Mouse (Mus musculus) hindbrain, embryonic 14.5 days (tissue): ENCODE data around the gene Dscam. TPM values are rescaled to one million over a fixed set of nuclear protein-coding genes. Genes with fewer than 3 reads are reported as not detected.

Experiments used
- ATAC-seq: fragments of 200-750 bp; cut with Nextera tagmentation; 2 replicates; pipeline ENCODE4 v1.8.0; 2017; ENCODE audit warnings: moderate number of reproducible peaks, mild to moderate bottlenecking, moderate TSS enrichment, moderate library complexity; ENCODE audit not compliant: low FRiP score
- DNase-seq: peaks from one replicate; pipeline ENCODE4 v3.0.0-alpha.2; 2015; ENCODE audit warnings: low spot score
- H3K27ac ChIP-seq: fragments of 300-500 bp; sonication (generic); 2 replicates; pipeline ENCODE4 v1.5.1; 2014; ENCODE audit warnings: mild to moderate bottlenecking, moderate library complexity
- H3K27me3 ChIP-seq: fragments of 300-500 bp; sonication (generic); 2 replicates; pipeline ENCODE4 v1.6.1; 2014; ENCODE audit warnings: mild to moderate bottlenecking, low read length, mixed read lengths; ENCODE audit not compliant: control insufficient read depth, insufficient read depth
- H3K36me3 ChIP-seq: fragments of 300-500 bp; sonication (generic); replicated peaks from 2 replicates; pipeline ENCODE4 v1.6.1; 2014; ENCODE audit not compliant: control insufficient read depth, insufficient read depth
- H3K4me1 ChIP-seq: fragments of 300-500 bp; sonication (generic); replicated peaks from 2 replicates; pipeline ENCODE4 v1.6.1; 2014; ENCODE audit warnings: antibody characterized with exemption, low read length, mixed read lengths; ENCODE audit not compliant: control insufficient read depth, insufficient read depth
- H3K4me2 ChIP-seq: fragments of 300-500 bp; sonication (generic); replicated peaks from 2 replicates; pipeline ENCODE4 v1.6.1; 2014; ENCODE audit warnings: mild to moderate bottlenecking, moderate library complexity
- H3K4me3 ChIP-seq: fragments of 300-500 bp; sonication (generic); replicated peaks from 2 replicates; pipeline ENCODE4 v1.5.1; 2014; ENCODE audit warnings: mild to moderate bottlenecking, low read length
- H3K9ac ChIP-seq: fragments of 300-500 bp; sonication (generic); 2 replicates; pipeline ENCODE4 v1.6.1; 2014
- H3K9me3 ChIP-seq: fragments of 300-500 bp; sonication (generic); 2 replicates; pipeline ENCODE4 v1.6.1; 2016; ENCODE audit warnings: low read length; ENCODE audit not compliant: control insufficient read depth
- WGBS: fragments of 180-500 bp; shearing (Covaris S2); extraction: QIAGEN DNeasy Blood & Tissue Kit; methylation state at CpG from one replicate; pipeline ENCODE4 v1.1.7; 2014; 5-methylcytosine and 5-hydroxymethylcytosine counted together
- polyA plus RNA-seq: library from polyadenylated mRNA; unstranded; fragments of >200 nt; fragmentation: Nextera tagmentation; extraction: Ambion mirVana; gene quantifications from 2 replicates; pipeline ENCODE4 v1.2.1, GENCODE M21; 2014

Gene Dscam
- polyA plus RNA-seq, 1 experiment from 2014 or later = 17.1 TPM

- Histone ChIP-seq H3K27ac (no peak overlapping the region), H3K4me3 (no peak overlapping the region), H3K4me1 (peaks cover 34% of the 10 kb centered on the region), H3K4me2 (no peak overlapping the region), H3K9ac (no peak overlapping the region), H3K36me3 (no peaks in the 10 kb centered on the region), H3K9me3 (no peaks in the 10 kb centered on the region), H3K27me3 (no peaks in the 10 kb centered on the region)
- 93% methylated on average over 4 of the region's 4 CpGs for WGBS
- no peak for DNase-seq
- no peak for ATAC-seq
Measured at GRCm38 (mm10) chr16:96923941-96924340, 246.6 kb downstream of the Dscam start.

- whole genome bisulfite sequencing = 81% methylated on average over 3 of the region's 3 CpGs
- DNase-seq (no peak), ATAC-seq (no peak)
- Histone ChIP-seq H3K27ac (no peak overlapping the region), H3K4me3 (no peak overlapping the region), H3K27me3 (no peaks in the 10 kb centered on the region), H3K36me3 (no peaks in the 10 kb centered on the region), H3K4me2 (no peak overlapping the region), H3K9me3 (no peaks in the 10 kb centered on the region), H3K9ac (no peak overlapping the region), H3K4me1 (peaks cover 8% of the 10 kb centered on the region)
Measured at GRCm38 (mm10) chr16:96914495-96914894, 256.1 kb downstream of the Dscam start.

- 67% methylated on average over 7 of the region's 7 CpGs for WGBS
- H3K27ac ChIP-seq = 0 out of 2 replicates have a peak overlapping the region, but pooled peaks have one; percentile 9
- DNase-seq (no peak), ATAC-seq (no peak)
- no peak overlapping the region for H3K4me2 ChIP-seq
- H3K9ac ChIP-seq = no peak overlapping the region
- H3K4me1 ChIP-seq = 0 out of 2 replicates have a peak, but pooled peaks cover 4% of the 10 kb centered on the region
- no peaks in the 10 kb centered on the region for H3K27me3 ChIP-seq
- H3K4me3 ChIP-seq = no peak overlapping the region
- H3K9me3 ChIP-seq = no peaks in the 10 kb centered on the region
- no peaks in the 10 kb centered on the region for H3K36me3 ChIP-seq
Measured at GRCm38 (mm10) chr16:96912836-96913235, 257.7 kb downstream of the Dscam start.

- ATAC-seq = no peak
- 92% methylated on average over 2 of the region's 2 CpGs for WGBS
- H3K27ac ChIP-seq = no peak overlapping the region
Measured at GRCm38 (mm10) chr16:96912103-96912502, 258.4 kb downstream of the Dscam start.

GRCm38 (mm10) chr16:96910405-96911164 is 260.0 kb downstream of the Dscam start:
- Histone ChIP-seq H3K9me3 (no peaks in the 10 kb centered on the region), H3K27ac (no peak overlapping the region), H3K4me1 (0 out of 2 replicates have a peak, but pooled peaks cover 4% of the 10 kb centered on the region), H3K36me3 (no peaks in the 10 kb centered on the region), H3K4me3 (no peak overlapping the region), H3K4me2 (no peak overlapping the region), H3K27me3 (no peaks in the 10 kb centered on the region), H3K9ac (no peak overlapping the region)
- DNase-seq = no peak
- 69% methylated on average over 4 of the region's 4 CpGs for WGBS
- ATAC-seq = no peak

More at GRCm38 (mm10) chr16:96912103-96912502, 258.4 kb downstream of the Dscam start:
- no peak overlapping the region for H3K9ac ChIP-seq
- H3K27me3 ChIP-seq = no peaks in the 10 kb centered on the region
- 0 out of 2 replicates have a peak, but pooled peaks cover 4% of the 10 kb centered on the region for H3K4me1 ChIP-seq
- no peak overlapping the region for H3K4me3 ChIP-seq
- H3K36me3 ChIP-seq = no peaks in the 10 kb centered on the region
- H3K4me2 ChIP-seq = no peak overlapping the region
- H3K9me3 ChIP-seq = no peaks in the 10 kb centered on the region
- no peak for DNase-seq

- Histone ChIP-seq H3K9me3 (no peaks in the 10 kb centered on the region), H3K4me1 (peaks cover 9% of the 10 kb centered on the region; the same call in 1 of the 2 replicates), H3K4me2 (no peak overlapping the region), H3K27ac (no peak overlapping the region), H3K4me3 (no peak overlapping the region), H3K9ac (no peak overlapping the region), H3K27me3 (no peaks in the 10 kb centered on the region), H3K36me3 (no peaks in the 10 kb centered on the region)
- 97% methylated on average over 1 of the region's 1 CpGs for WGBS
- DNase-seq (no peak), ATAC-seq (no peak)
Measured at GRCm38 (mm10) chr16:96907818-96908217, 262.7 kb downstream of the Dscam start.

GRCm38 (mm10) chr16:96907081-96907480 is 263.5 kb downstream of the Dscam start:
- Histone ChIP-seq H3K4me2 (no peak overlapping the region), H3K9me3 (no peaks in the 10 kb centered on the region), H3K27ac (no peak overlapping the region), H3K36me3 (no peaks in the 10 kb centered on the region), H3K27me3 (no peaks in the 10 kb centered on the region), H3K4me1 (peaks cover 9% of the 10 kb centered on the region; the same call in 1 of the 2 replicates), H3K4me3 (no peak overlapping the region), H3K9ac (no peak overlapping the region)
- WGBS = 97% methylated on average over 1 of the region's 1 CpGs
- DNase-seq = no peak
- ATAC-seq = no peak

GRCm38 (mm10) chr16:96906630-96907029 is 263.9 kb downstream of the Dscam start:
- Histone ChIP-seq H3K4me1 (peaks cover 9% of the 10 kb centered on the region; the same call in 1 of the 2 replicates), H3K9ac (no peak overlapping the region), H3K4me2 (no peak overlapping the region), H3K27me3 (no peaks in the 10 kb centered on the region), H3K27ac (no peak overlapping the region), H3K4me3 (no peak overlapping the region), H3K9me3 (no peaks in the 10 kb centered on the region), H3K36me3 (no peaks in the 10 kb centered on the region)
- no peak for DNase-seq
- WGBS = 82% methylated on average over 2 of the region's 2 CpGs
- no peak for ATAC-seq

- ATAC-seq (no peak), DNase-seq (no peak)
- H3K4me1 ChIP-seq = peaks cover 9% of the 10 kb centered on the region; the same call in 1 of the 2 replicates
- no peaks in the 10 kb centered on the region for H3K9me3 ChIP-seq
- H3K36me3 ChIP-seq = no peaks in the 10 kb centered on the region
- no peak overlapping the region for H3K9ac ChIP-seq
- no peak overlapping the region for H3K4me2 ChIP-seq
- H3K27me3 ChIP-seq = no peaks in the 10 kb centered on the region
- H3K27ac ChIP-seq = peak overlapping the region; percentile 3; the same call in 1 of the 2 replicates
- WGBS = 57% methylated on average over 2 of the region's 2 CpGs
- H3K4me3 ChIP-seq = no peak overlapping the region
Measured at GRCm38 (mm10) chr16:96904761-96905160, 265.8 kb downstream of the Dscam start.
